Mouse (Mus musculus): ENCODE measurements at regions not wholly inside any gene's neighbourhood (a gene's known extent, or its start where the extent isn't known, plus 50 kb on each side); places are given as distances from the start of the nearest gene placed in this dataset.
"Not testable (repeated sequence)": the region's sequence is repeated elsewhere in the genome, so short reads cannot be mapped to it uniquely, and the experiment has no call there.

DNA sequence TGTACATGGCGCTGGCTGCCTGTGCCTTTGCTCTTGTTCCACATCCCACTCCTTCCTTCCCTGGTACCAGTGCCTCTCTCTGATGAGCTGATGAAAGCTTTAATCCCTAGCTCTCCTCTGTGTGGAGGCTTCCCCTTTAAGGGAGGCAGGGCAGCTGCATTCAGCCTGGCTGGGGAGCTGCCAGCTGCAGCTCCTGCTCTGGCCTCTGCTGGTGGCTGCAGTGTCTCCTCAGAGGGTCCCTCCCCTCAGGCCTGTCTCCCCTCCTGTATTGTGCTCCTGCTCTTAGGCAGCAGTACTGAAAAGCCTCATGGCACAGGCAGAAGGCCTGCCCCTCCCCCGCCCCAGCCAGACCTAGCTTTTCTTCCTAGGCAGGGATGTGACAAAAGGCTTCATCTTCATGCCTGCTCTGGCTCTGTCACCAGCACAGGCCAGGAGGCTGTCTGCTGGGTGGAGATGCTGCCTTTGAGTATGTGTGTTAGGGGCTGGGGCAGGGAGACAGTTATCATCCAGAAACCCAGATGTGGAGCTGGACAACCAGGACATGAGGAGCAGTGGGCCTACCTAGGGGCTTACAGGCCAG, 97.7 kb upstream of the Zcchc13 start:
- peak; percentile 32 for DNase-seq

DNA sequence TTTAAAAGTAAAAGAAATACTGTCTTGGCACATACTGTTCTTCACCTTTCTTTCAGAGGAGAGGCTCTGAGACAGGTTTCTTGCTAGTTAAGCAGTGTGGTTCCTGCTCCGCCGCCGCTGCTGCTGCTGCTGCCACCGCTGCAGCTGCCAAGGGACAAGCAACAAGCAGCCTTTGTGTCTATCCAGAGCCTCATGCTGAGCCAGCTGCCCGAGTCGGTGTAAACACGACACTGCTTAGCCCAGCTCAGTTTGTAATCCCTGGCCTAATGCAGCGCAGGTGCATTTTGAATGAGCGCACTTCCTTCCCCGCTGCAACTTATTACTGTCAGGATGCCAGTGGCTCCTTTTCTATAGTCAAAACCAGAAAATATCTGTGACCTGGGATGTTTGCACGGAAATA, 97.1 kb upstream of the Zcchc13 start:
- peak; percentile 43 for DNase-seq

DNA sequence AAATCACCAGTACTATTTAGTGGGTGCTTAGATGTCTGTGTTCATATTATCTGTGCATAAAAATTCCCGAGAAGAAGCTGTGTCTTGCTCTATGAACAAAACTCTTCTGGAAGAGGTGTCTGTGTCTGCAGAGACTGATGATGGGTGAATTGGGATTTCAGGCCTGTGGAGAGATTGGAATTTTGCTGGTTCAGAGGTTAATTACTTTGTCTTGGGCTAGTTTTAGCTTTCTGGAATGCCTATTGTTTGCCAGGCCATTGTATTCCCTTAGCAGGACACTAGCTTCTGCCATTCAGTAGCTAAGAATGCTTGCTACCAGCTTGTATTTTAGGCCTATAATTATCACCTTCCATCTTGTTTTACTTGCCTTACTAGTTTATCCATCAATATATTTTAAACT, 96.6 kb upstream of the Zcchc13 start:
- DNase-seq = no peak

GRCm38 (mm10) chrX:103546490-103547202, 83.7 kb upstream of the Zcchc13 start:
- no peak for DNase-seq

DNA sequence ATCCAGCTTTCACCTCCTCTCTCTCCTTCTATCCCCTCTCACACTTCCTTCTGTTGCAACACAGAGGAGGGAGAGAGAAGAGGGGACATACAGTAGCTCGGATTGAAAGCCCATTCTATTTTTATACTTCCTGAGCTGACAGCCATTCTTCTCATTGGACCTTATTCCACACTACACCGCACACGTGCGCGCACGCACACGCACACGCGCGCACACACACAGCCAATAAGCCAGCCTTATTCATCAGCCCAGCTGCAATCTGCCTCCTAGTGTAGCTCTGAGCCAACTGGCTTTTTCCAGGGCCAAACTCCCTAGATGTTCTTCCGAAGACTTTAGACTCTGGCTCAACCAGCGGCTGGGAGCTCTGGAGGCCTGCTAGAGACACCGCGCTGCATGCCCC, 79.1 kb upstream of the Zcchc13 start:
- peak; percentile 24 for DNase-seq

DNA sequence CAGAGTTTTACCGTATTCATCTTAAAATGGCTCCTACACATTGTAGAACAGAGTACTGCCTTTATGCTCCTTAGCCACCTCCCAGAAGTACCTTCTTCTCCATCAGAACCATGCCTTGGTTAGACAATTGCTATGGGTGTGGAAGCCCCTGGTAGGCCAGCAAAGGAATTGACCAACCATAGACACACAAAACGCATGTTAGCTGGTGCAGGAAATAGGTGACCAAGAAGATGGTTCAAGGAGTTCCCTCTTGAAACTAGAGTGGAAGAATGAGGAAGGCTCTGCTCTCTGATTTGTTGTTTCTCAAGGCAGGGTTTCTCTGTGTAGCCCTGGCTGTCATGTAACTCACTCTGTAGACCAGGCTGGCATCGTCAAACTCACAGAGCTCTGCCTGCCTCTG, 77.2 kb upstream of the Zcchc13 start:
- DNase-seq = no peak

GRCm38 (mm10) chrX:103553605-103554004, 76.8 kb upstream of the Zcchc13 start:
- no peak for DNase-seq

- not testable (repeated sequence) for DNase-seq
Measured at GRCm38 (mm10) chrX:103555041-103555986, 75.1 kb upstream of the Zcchc13 start.

DNA sequence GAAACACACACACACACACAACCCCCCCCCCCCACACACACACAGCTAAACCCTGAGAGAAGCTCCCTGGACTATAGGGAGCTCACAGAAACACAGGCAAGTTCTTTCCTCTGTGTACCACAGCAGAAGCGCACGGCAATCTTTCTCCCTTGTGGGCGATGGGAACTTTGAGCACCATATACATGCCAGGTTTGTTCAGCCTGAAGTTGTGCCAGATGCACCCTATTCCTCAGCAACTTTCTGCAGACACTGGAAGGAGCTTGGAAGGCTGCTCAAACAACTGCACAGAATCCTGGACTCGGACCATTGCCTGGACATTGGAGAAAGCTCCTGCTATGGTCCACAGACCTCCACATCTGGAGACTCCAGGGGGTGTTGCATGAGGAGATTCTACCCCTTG, 74.3 kb upstream of the Zcchc13 start:
- DNase-seq = no peak

DNA sequence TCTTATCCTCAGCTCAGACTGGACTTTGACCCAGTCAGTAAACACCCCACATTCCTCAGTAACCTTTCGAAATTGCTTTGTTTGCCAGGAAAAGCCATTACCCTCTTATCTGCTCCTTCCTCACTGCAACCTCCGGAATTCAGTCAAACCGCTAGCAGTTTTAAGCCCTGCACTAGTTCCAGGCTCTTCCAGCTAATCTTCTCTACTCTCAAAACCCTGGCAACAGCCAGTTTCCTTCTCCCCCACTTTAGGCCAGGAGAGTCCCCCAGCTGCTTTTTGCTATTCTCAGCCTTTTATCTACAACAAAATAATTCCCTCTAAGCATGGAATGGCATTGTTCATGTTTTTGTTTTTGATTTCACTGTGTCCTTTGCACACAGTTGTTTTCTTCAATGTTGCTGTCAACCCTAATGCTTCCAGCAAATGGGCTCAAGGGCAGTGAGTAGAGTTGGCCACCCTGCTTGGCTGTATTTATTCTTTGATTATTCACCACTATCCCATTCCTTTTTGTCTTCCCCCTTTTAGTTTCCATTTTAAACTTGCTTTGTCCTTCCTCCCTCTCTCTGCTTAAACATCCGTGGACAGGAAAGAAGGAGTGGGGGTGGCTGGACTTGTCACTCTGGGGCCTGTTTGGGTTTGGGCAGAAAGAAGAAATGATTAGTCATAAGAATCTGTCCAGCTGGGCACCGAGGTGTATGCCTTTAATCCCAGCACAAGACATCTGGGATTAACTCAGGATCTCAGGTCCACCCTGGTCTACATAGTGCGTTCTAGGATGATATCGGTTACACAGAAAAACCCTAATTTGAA, 73.5 kb upstream of the Zcchc13 start:
- no peak for DNase-seq

GRCm38 (mm10) chrX:103557496-103557895, 72.9 kb upstream of the Zcchc13 start:
- DNase-seq = peak; percentile 21

GRCm38 (mm10) chrX:103563531-103564246, 66.7 kb upstream of the Zcchc13 start:
- DNase-seq = peak; percentile 96

- no peak for DNase-seq
Measured at GRCm38 (mm10) chrX:103573344-103573743, 57.0 kb upstream of the Zcchc13 start.

DNA sequence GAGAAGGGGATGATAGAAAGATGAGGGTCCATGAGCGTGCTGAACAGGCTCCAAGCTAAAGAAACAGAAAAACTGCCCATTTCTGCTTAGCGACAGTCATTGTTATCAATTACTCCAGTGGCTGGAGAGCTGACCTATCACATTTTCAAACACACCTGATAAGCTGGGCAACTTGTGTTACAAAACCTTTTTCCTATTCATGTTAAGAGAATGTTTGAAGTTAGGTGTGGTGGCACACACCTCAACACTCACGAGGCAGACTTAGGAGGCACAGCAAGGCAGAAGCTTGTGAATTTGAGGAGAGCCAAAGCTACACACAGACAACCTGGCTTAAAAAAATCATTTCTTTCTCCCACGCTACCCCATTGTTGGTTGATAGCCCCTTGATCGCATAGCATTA, 50.9 kb upstream of the Zcchc13 start:
- no peak for DNase-seq
